Mouse (Mus musculus): ENCODE results near the gene Olfr549.

Olfr549 gene

GRCm38 (mm10) chr7:102597378-102598031 lies 47.8 kb downstream of the Olfr549 start, which contains the start of gene Olfr552:
Olfr552 (plus strand) TSS chr7:102597770.
- DNase-seq = no peak

All from retina, postnatal 1 day (tissue).